Mouse (Mus musculus) embryonic fibroblast, embryonic 13.5 days (primary cell): Measurements from ENCODE around the gene Lrrc27. TPM values are rescaled to one million over a fixed set of nuclear protein-coding genes. Genes with fewer than 3 reads are reported as not detected.

Source experiments
- H3K27ac ChIP-seq: 2 replicates; pipeline ENCODE4 v1.5.1; 2012; ENCODE audit warnings: low read length, control low read depth, inconsistent platforms; ENCODE audit not compliant: insufficient read depth
- H3K4me1 ChIP-seq: 2 replicates; pipeline ENCODE4 v1.6.1; 2011; ENCODE audit warnings: low read length; ENCODE audit not compliant: control insufficient read depth, insufficient read depth
- H3K4me3 ChIP-seq: 2 replicates; pipeline ENCODE4 v1.5.1; 2011; ENCODE audit warnings: mild to moderate bottlenecking, control low read depth, low read length; ENCODE audit not compliant: insufficient read depth
- CTCF ChIP-seq: IDR thresholded peaks from 2 replicates; pipeline ENCODE4 v1.5.1; 2011; ENCODE audit warnings: mild to moderate bottlenecking, control low read depth, low read length, moderate library complexity, borderline replicate concordance; ENCODE audit not compliant: insufficient read depth
- POLR2A ChIP-seq: IDR thresholded peaks from 2 replicates; pipeline ENCODE4 v1.6.1; 2011; ENCODE audit warnings: low read depth, mild to moderate bottlenecking, control low read depth, low read length, moderate library complexity
- polyA plus RNA-seq: library from polyadenylated mRNA; stranded (reverse); fragments of >200 nt; gene quantifications from 2 replicates; pipeline ENCODE4 v1.2.4, GENCODE M21; 2011; ENCODE audit warnings: low read depth; ENCODE audit not compliant: missing spikeins, insufficient read length

Gene Lrrc27
- polyA plus RNA-seq, 1 experiment: 25.2 TPM

DNA sequence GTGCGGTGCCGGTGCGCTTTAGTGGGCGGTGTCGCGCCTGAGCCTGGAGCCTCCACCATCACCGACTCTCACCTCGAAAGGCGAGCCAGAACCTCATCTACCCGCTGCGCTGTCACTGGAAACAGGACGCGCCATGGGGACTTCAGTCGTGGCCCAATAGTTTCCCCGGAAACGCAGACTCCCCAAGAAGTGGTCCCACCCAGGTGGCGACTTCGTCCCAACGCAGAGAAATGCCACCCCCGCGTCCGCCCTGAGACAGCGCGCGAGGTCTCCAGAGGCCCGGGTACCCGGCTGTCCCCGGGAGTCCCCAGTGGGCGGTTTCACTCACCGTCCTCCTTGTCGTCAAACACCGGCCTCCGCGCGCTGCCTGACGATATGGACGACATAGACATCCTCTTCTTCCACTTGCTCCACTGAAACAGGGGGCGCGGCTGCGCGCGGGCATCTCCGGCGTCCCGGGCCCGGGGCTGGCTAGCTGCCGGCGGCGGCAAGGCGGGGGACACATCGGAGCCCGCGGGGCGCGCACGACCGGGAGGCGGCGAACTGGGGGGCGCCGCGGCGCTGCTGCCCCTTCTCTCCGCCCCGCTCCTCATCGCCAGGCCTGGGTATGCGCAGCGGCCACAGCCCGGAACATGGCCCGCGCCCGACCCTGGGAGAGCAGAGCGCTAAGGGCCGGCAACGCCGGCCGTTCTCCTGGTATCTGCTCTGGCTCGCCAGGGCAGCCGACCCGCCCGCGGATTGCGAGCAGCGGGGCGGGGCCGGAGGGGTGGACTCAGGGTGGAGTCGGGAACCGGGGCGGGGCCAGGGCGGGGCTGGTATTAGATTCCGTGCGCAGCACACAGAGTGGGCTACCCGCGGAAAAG is 24.8 kb upstream of the Lrrc27 start:
- no peak for TF ChIP-seq CTCF
- TF ChIP-seq POLR2A: no peak
- Histone ChIP-seq H3K4me3 (peak overlapping the region; percentile 46), H3K27ac (no peak overlapping the region), H3K4me1 (no peaks in the 10 kb centered on the region)

GRCm38 (mm10) chr7:139188634-139189207 is 24.1 kb upstream of the Lrrc27 start:
- no peaks in the 10 kb centered on the region for H3K4me1 ChIP-seq
- no peak for TF ChIP-seq CTCF
- TF ChIP-seq POLR2A: no peak
- no peak overlapping the region for H3K27ac ChIP-seq
- H3K4me3 ChIP-seq: peak overlapping the region; percentile 46

DNA sequence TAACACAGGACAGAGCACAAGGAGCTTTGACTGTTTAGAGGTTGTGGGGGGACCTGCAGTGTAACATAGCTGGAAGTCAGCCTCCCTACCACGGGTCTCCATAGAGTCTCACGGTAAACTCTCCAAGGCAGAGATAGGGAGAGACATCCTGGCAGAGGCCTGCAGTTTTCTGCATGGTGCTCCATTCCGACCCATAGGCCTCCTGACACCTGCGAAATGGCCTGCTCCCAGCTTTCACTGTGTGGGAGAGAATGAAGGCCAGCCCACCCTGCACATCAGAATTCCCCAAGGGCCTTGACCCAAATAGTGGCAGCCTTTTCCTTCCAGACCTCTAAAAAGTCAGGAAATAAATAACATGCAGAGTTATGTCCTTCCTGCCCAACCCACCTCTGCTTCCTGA is 22.2 kb upstream of the Lrrc27 start:
- H3K4me1 ChIP-seq: no peaks in the 10 kb centered on the region
- H3K27ac ChIP-seq: no peak overlapping the region
- no peak overlapping the region for H3K4me3 ChIP-seq
- TF ChIP-seq CTCF (no peak), POLR2A (no peak)

GRCm38 (mm10) chr7:139191619-139192018 is 21.2 kb upstream of the Lrrc27 start:
- no peak overlapping the region for H3K27ac ChIP-seq
- TF ChIP-seq CTCF: no peak
- no peak for TF ChIP-seq POLR2A
- no peak overlapping the region for H3K4me3 ChIP-seq
- H3K4me1 ChIP-seq: no peaks in the 10 kb centered on the region

DNA sequence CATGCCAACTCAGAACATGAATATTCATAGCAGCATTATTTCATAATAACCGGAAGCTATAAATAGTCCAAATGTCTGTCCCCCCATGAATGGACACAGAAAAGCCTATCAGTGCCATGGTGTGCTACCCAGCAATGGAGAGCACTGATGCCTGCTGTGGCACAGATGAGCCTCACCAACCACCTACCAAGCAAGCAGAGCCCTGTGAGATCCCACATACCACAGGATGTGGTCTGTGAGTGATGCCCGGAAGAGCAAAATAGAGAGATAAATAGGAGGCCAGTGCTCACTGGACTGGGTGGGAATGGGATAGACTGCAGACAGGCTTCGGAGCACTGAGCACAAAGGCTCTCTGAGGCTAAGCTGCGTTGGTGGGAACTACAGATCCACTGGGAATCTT is 15.8 kb upstream of the Lrrc27 start:
- TF ChIP-seq POLR2A (no peak), CTCF (no peak)
- H3K27ac ChIP-seq: no peak overlapping the region
- no peak overlapping the region for H3K4me3 ChIP-seq
- no peaks in the 10 kb centered on the region for H3K4me1 ChIP-seq

- Histone ChIP-seq H3K4me1 (no peaks in the 10 kb centered on the region), H3K4me3 (no peak overlapping the region)
- TF ChIP-seq POLR2A: no peak
- peak; percentile 76; the same call in 1 of the 2 replicates for TF ChIP-seq CTCF
Observed at GRCm38 (mm10) chr7:139200108-139200507, 12.7 kb upstream of the Lrrc27 start.

DNA sequence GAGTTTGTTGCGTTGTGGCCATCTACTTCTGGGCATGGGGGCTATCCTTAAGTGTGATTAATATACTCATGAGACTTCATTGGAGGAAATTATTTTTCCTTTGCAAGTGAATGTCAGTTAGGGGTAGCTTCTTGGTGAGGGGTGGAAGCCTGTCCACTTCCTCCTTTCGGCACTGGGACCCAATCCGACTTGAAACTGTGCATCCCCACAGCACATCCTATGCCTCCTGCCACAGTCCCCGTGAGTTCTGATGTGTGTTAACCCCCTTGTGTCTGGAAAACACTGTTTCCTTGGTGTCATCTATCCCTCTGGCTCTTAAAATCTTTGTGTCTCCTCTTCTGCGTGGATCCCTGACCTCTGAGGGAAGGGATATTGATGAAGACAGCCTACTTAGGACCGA is 11.6 kb upstream of the Lrrc27 start:
- no peak overlapping the region for H3K27ac ChIP-seq
- no peak overlapping the region for H3K4me3 ChIP-seq
- TF ChIP-seq POLR2A (no peak), CTCF (no peak)
- H3K4me1 ChIP-seq: no peaks in the 10 kb centered on the region

More at GRCm38 (mm10) chr7:139200108-139200507, 12.7 kb upstream of the Lrrc27 start:
- no peak overlapping the region for H3K27ac ChIP-seq

GRCm38 (mm10) chr7:139208023-139208772 is 4.6 kb upstream of the Lrrc27 start:
- no peak overlapping the region for H3K27ac ChIP-seq
- TF ChIP-seq POLR2A (no peak), CTCF (peak; percentile 42; the same call in 1 of the 2 replicates)
- H3K4me3 ChIP-seq: no peak overlapping the region
- H3K4me1 ChIP-seq: peaks cover 3% of the 10 kb centered on the region; the same call in 1 of the 2 replicates

DNA sequence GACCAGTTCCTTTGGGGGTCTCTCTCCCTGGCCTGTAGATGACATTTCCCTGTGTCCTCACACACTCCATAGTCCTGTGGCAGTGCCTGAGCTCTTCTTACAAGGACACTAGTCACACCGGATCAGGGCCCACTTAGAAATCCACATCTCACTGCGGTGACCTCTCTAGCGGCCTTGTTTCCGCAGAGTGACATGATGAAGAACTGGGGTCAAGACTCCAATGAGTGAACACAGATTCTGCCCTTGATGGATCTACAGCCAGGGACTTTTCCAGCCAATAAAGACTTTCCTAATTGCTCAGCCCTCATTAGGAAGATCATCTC is 4.1 kb upstream of the Lrrc27 start:
- Histone ChIP-seq H3K27ac (no peak overlapping the region), H3K4me1 (peaks cover 4% of the 10 kb centered on the region), H3K4me3 (no peak overlapping the region)
- no peak for TF ChIP-seq CTCF
- TF ChIP-seq POLR2A: no peak
